Mouse (Mus musculus): ENCODE data around the gene Lin54.

Lin54 gene

GRCm38 (mm10) chr5:100423626-100424025, 76.8 kb downstream of the Lin54 start:
- DNase-seq (ENCODE audit: low read depth, low spot score), result no peak

DNA sequence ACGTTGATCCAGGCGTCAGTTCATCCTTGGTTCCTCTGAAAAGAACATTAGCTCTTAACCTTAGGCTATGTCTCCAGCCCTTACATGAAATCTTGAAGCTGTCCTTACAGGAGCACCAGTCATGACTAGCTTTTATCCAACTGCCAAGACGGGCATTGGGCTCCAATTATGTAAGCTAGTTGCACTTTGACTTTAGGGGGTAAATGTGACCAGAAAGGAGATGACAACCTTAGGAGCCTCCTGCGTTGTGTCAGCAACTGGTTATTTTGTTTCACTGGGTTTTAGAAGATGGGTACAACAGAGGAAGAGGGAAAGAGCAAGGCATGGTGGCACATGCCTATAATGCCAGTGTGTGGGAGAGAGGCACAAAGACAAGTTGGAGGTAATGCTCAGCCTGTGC, 81.6 kb downstream of the Lin54 start:
- DNase-seq (ENCODE audit: low read depth, low spot score), result no peak

DNA sequence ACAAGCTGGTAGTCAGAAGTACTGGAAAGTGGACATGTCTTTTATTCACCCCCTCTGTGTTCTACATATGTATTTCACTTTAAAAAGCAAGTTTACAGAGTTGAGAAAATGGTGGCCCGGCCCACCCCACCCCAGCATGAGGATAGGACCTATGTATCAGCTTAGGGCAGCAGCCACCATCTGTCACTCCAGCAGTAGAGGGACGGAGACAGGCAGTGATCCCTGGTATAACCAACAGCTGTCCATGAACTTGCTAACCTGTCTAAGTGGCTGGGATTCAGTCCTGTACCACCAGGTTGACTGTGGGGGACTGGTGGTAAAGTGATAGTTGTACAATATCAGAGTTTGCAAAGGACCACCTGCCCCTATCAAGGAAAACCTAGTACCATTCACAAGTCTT, 82.4 kb downstream of the Lin54 start:
- DNase-seq (ENCODE audit: low read depth, low spot score), result no peak

DNA sequence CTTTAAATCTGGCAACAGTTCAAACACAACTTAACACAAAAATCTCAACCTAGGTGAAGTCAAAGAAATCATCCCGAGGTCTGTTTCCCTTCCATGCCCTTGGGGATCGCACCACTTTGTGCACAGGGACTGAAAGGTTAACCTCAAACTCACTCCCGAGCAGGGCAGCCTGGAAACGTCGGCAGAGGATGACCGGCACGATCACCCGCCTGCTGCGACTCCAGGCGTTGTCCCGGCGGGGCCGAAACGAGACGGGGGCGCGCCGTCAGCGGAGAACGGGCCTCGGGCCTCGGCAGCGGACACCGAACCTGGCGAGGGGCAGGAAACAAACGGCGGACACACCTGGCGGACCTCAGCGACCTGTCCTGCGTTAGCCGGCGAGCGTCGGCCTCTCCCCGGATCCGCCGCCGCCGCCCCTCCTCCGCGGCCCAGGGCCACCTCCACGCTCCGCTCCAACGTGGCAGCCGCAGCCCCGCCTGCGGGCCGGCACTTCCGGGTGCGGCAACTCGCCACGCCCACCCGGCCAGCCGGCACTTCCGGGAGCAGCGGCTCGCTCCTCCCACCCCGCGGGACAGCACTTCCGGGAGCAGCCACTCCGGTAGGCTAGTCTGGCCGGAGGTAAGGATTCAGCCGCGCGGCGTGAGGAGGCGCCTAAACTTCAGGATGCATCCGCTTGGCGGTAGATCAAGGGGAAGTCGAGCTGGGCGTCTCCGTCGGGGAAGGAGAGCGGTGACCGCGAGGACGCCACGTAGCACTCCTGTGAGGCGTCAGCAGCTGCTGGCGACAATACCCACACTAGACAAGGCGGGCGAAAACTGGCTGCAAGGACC, 84.5 kb downstream of the Lin54 start, which contains the start of gene Sec31a:
Sec31a (minus strand) TSS at position 474 of the 830 bp plus-strand sequence.
- peak; percentile 96 for DNase-seq (ENCODE audit: low read depth, low spot score)

DNA sequence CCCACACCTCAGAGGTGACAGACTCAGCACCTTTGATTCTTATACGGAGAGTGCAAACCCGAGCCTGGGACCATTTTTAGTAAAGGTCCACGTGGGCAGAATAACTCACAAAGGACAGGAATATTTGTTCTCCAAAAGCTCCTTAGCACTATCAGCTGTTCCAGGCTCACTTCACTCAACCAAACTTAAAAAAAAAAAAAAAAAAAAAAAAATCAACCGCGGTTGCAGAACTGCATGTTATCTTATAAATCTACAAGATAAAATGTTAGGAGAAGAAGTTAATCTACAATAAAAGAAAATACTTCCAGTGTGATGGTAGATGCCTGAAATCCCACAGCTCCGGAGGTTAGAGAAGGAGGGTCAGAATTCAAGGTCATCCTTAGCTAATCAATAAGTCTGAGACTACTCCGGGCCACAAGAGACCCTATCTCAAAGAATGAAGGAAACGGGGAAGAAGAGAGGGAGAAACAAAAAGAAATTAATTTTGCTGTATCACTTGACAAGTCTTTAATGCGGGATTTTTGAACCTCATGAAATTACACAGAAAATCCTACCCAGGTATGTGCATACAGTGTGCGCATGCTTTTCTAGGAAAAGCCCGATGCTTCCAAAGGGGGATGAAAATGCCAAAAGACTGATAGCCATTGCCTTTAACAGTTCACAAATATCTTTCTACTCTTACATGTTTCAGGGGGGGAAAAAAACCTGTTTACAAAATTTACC, 85.8 kb downstream of the Lin54 start:
- DNase-seq (ENCODE audit: low read depth, low spot score), result no peak

DNA sequence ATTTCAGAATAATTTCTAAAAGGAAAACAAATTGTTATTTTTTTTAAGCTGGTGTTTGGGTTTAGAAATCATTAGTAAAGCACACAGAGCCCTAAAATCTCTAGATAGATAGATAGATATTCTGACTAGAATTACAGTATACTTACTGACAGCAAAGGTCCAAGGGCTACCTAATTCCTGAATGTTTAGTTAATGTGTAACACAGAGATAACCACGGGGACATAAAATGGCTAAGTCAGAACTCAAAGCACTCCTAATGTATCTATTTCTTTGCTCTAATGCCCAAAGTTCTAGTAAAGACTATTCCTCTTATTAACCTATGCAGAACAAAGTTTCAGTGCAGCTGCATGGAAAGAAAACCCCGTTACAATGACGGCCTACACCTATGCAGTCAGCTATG, 87.6 kb downstream of the Lin54 start:
- no peak for DNase-seq (ENCODE audit: low read depth, low spot score)

DNA sequence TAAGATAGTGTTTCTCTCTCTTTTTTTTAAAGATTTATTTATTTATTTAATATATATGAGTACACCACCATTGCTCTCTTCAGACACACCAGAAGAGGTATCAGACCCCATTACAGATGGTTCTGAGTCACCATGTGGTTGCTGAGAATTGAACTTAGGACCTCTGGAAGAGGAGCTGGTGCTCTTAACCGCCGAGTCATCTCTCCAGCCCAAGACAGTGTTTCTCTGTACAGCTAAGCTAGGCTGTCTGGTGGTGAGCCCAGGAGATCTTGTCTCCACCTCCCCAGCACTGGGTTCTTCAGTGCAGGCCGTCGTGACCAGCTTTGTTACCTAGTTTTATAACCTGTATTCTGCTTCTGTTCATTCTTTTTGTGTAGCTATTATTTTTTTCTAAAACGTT, 90.2 kb downstream of the Lin54 start:
- no peak for DNase-seq (ENCODE audit: low read depth, low spot score)

GRCm38 (mm10) chr5:100408485-100408884, 92.0 kb downstream of the Lin54 start:
- DNase-seq (ENCODE audit: low read depth, low spot score), result no peak

GRCm38 (mm10) chr5:100396753-100397152, 103.7 kb downstream of the Lin54 start:
- DNase-seq (ENCODE audit: low read depth, low spot score), result no peak

DNA sequence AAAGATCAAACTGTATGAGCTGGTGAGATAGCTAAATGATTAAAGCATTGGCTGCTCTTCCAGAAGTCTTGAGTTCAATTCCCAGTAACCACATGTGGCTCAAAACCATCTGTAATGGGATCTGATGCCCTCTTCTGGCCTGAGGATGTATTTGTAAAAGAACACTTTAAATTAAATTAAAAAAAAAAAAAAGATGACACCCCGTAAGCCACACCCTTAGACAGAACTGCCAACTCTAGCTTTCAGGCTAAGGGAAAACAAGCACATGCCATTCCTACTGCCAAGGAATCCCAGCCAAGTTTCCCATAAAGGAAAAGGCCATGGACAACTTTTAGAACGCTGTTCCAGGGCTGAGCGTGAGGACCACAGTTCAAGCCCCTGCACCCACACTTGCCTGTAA, 106.8 kb downstream of the Lin54 start:
- DNase-seq (ENCODE audit: low read depth, low spot score), result peak; percentile 49

DNA sequence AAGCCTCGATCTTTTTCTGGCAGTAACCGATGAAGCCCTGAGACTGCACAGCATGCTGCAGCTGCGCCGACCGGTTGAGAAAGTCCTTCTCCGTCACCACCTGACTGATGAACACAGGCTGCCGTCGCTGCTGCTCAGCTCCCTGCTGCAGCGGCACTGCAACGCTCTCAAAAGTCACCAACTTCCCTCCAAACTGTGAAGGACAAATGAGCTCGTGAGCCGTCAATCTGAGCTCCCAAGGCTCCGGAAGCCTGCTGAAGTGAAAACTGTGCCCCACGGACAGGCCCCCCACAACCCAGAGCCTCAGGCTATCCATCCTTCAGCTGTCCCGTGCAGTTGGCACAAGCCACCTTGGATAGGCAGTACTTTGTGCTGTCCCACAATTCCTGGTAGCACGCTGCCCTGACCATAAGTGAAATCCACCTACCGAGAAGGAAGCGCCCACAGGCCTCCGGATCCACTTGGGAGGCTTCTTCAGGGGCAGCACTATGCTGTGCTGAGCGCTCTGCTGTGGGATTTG, 107.9 kb downstream of the Lin54 start:
- no peak for DNase-seq (ENCODE audit: low read depth, low spot score)

All from R1 (cell line).